In the genomic region with DNA sequence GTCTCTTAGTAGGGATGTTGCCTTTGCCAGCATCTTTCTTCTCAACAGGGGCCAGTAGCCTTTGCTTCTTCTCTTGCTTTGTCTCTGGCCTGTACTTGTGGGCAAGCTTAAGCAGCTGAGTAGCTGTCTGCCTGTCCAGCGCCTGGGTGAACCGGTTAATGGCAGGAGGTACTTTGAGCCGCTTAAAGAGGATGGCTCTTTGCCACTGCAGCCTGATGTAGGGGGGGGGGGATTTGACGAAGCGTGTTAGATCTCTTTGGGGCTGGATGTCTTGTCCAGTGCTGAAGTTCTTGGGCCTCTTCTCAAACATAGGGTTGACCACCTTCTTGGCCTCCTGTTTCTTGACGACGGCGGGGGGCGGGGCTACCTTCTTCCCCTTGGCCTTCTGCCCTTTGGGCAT, we compare ENCODE assay signal across 33 mouse cellular contexts.
"Had no signal": no experiment of that assay in that cellular context is flagged by ENCODE, and none has a peak within 500 bp of the region (broad histone marks: within the 10 kb centered on the region; RNA-seq: fewer than 3 reads in every experiment).

No protein-coding gene starts in this region.

- H3K9ac ChIP-seq: heart, embryonic 12.5 days; heart, embryonic 13.5 days; heart, embryonic 15.5 days; hindbrain, embryonic 12.5 days; hindbrain, embryonic 13.5 days; hindbrain, embryonic 14.5 days; hindbrain, embryonic 15.5 days; intestine, embryonic 15.5 days; kidney, embryonic 15.5 days had no signal

- H3K27ac ChIP-seq: heart, adult 2 months; heart, embryonic 13.5 days; heart, embryonic 15.5 days; hindbrain, embryonic 10.5 days; hindbrain, embryonic 12.5 days; hindbrain, embryonic 13.5 days; hindbrain, embryonic 14.5 days; hindbrain, embryonic 15.5 days; hindbrain, postnatal 0 days; intestine, embryonic 15.5 days; kidney, postnatal 0 days; layer of hippocampus, adult 2 months had no signal

- DNase-seq: heart, adult 2 months; heart, postnatal 36 days; heart, postnatal 4 days; kidney, adult 11 months; kidney, adult 18-20 months; kidney, adult 2 months; kidney, adult 8-10 months; kidney, adult 9 months; kidney, postnatal 10 days; kidney, postnatal 14 days; kidney, postnatal 25 days; kidney, postnatal 36 days; kidney, postnatal 4 days; layer of hippocampus, adult 9-11 months; layer of hippocampus, postnatal 36 days had no signal

- H3K4me3 ChIP-seq: heart, adult 2 months; heart, embryonic 12.5 days; heart, embryonic 13.5 days; heart, embryonic 15.5 days; hindbrain, embryonic 10.5 days; hindbrain, embryonic 12.5 days; hindbrain, embryonic 13.5 days; hindbrain, embryonic 15.5 days; intestine, embryonic 15.5 days; kidney, embryonic 15.5 days; layer of hippocampus, adult 2 months had no signal

- H3K27me3 ChIP-seq: heart, embryonic 12.5 days; heart, embryonic 13.5 days; heart, embryonic 15.5 days; intestine, embryonic 15.5 days; kidney, embryonic 15.5 days had no signal

- ATAC-seq: hindbrain, embryonic 16.5 days; hindbrain, postnatal 0 days; inflammation-experienced regulatory T-cells, adult 6 months; intestine, embryonic 15.5 days; intestine, embryonic 16.5 days; intestine, postnatal 0 days had no signal

- H3K9me3 ChIP-seq: heart, embryonic 12.5 days; heart, embryonic 13.5 days; heart, embryonic 15.5 days; hindbrain, embryonic 10.5 days; hindbrain, embryonic 12.5 days; hindbrain, embryonic 13.5 days; hindbrain, embryonic 15.5 days; intestine, embryonic 15.5 days; kidney, embryonic 15.5 days had no signal

- H3K4me2 ChIP-seq: heart, embryonic 11.5 days; heart, embryonic 12.5 days; heart, embryonic 13.5 days; heart, embryonic 15.5 days; hindbrain, embryonic 12.5 days; hindbrain, embryonic 13.5 days; hindbrain, embryonic 14.5 days; hindbrain, embryonic 15.5 days; intestine, embryonic 15.5 days; kidney, embryonic 15.5 days had no signal

- H3K36me3 ChIP-seq: heart, embryonic 12.5 days; heart, embryonic 13.5 days; heart, embryonic 15.5 days; hindbrain, embryonic 10.5 days; hindbrain, embryonic 12.5 days; hindbrain, embryonic 13.5 days; hindbrain, embryonic 15.5 days; intestine, embryonic 15.5 days; kidney, embryonic 15.5 days had no signal
